17 mouse cellular contexts compared by ENCODE assay signal in genomic region chr5:137718020-137718790, GRCm38 (mm10). TPM values are rescaled to one million over a fixed set of nuclear protein-coding genes. Genes with fewer than 3 reads are reported as not detected.
DNase-seq lines count a peak whose midpoint lies in the region; TF ChIP-seq lines count a peak whose summit lies in the region.
"Had no signal": no experiment of that assay in that cellular context is flagged by ENCODE, and none has a peak within 500 bp of the region (broad histone marks: within the 10 kb centered on the region; RNA-seq: fewer than 3 reads in every experiment).

No protein-coding gene starts in this region.

- TF ChIP-seq POLR2A in CH12.LX (IDR thresholded peaks at IDR 0.05; ENCODE audit: low read depth, low read length) = no peak; the same call in 1 of the 2 replicates

- TF ChIP-seq CTCF in CH12.LX (conservative IDR thresholded peaks at IDR 0.05 in 1 of 2, IDR thresholded peaks at IDR 0.05 in 1 of 2; ENCODE audit: low read depth in 2 of 2, low read length in 2 of 2) = no peak

- peak; percentile 24 for DNase-seq in lung, postnatal 25 days (ENCODE audit: low spot score)
- no peak for DNase-seq in lung, postnatal 10 days
- peak; percentile 90 for DNase-seq in CH12.LX (ENCODE audit: extremely low read depth)
- DNase-seq in induced T-regulatory cell, adult 2 months (ENCODE audit: low read depth) = peak; percentile 78
- DNase-seq in naive thymus-derived CD4-positive, alpha-beta T cell, adult 2 months (ENCODE audit: low read depth) = peak; percentile 78
- DNase-seq in left cerebral cortex, postnatal 36 days (ENCODE audit: low spot score in 2 of 2) = no peak
- no peak for DNase-seq in urinary bladder, postnatal 4 days (ENCODE audit: low spot score in 2 of 2)
- DNase-seq in thymus, postnatal 14 days = no peak
- DNase-seq: adrenal gland, adult 2 months; cerebellum, adult 11-12 months; gastrocnemius, postnatal 36 days; left cerebral cortex, postnatal 4 days; lung, adult 18-20 months; right cerebral cortex, adult 18-20 months; thymus, adult 18-20 months had no signal

- H3K4me2 ChIP-seq in CH12.LX (ENCODE audit: insufficient read depth, low read depth, poor library complexity, severe bottlenecking) = peak overlapping the region; percentile 96
- H3K4me2 ChIP-seq: hindbrain, embryonic 14.5 days had no signal

- peaks cover 13 to 62% of the 10 kb centered on the region in 2 experiments for H3K4me1 ChIP-seq in CH12.LX (ENCODE audit: control insufficient read depth in 1 of 2, insufficient read depth in 2 of 2)

- peak overlapping the region; percentile 72 for H3K9ac ChIP-seq in CH12.LX (ENCODE audit: insufficient read depth, low read depth)
- H3K9ac ChIP-seq: hindbrain, embryonic 14.5 days had no signal

- intact Hi-C loops in left cerebral cortex, postnatal 36 days (cut with DNase I) = no loop called here

- no peaks in the 10 kb centered on the region for H3K36me3 ChIP-seq in CH12.LX (replicated peaks in 1 of 2; ENCODE audit: control insufficient read depth in 1 of 2, insufficient read depth in 1 of 2, low read length in 1 of 2)
- H3K36me3 ChIP-seq: forebrain, embryonic 10.5 days had no signal

- no peak; the same call in 1 of the 2 replicates for TF ChIP-seq RAD21 in CH12.LX (IDR thresholded peaks at IDR 0.05; ENCODE audit: low read depth, low read length)

- H3K27me3 ChIP-seq in CH12.LX (replicated peaks) = no peaks in the 10 kb centered on the region

- dilution Hi-C loops in CH12.LX (cut with MboI; ENCODE audit: extremely low pct_ligation_motif_present, extremely low pct_unique_long_range_greater_than_20kb, low sequenced_read_pairs) = no loop called here

- H3K79me2 ChIP-seq in CH12.LX (replicated peaks; ENCODE audit: control insufficient read depth, extremely low read depth, insufficient read depth, poor library complexity, severe bottlenecking) = no peaks in the 10 kb centered on the region

- peak; percentile 8; the same call in 1 of the 2 replicates for TF ChIP-seq EP300 in CH12.LX (IDR thresholded peaks at IDR 0.05; ENCODE audit: low read length)

- no peaks in the 10 kb centered on the region for H3K9me3 ChIP-seq in CH12.LX (replicated peaks; ENCODE audit: low read length)
- H3K9me3 ChIP-seq: forebrain, embryonic 10.5 days had no signal

- in situ Hi-C loops in CH12.LX (cut with MboI; ENCODE audit: low pct_ligation_motif_present, low pct_unique_long_range_greater_than_20kb, low sequenced_read_pairs) = no loop called here

- peak overlapping the region in 1 of 3 experiments; percentile 17 for H3K4me3 ChIP-seq in CH12.LX (replicated peaks in 1 of 3; ENCODE audit: low read depth in 2 of 3, low read length in 2 of 3, poor library complexity in 1 of 3)
- H3K4me3 ChIP-seq: forebrain, embryonic 10.5 days had no signal

- peak overlapping the region; percentile 46; the same call in 1 of the 2 replicates for H3K27ac ChIP-seq in CH12.LX (ENCODE audit: insufficient read depth, low read depth)
- H3K27ac ChIP-seq: forebrain, embryonic 10.5 days; hindbrain, embryonic 14.5 days had no signal

TF ChIP-seq in CH12.LX, 34 proteins besides CTCF, POLR2A, EP300 and RAD21:
- peak; percentile 44; the same call in 1 of the 2 replicates for TF ChIP-seq IRF4 (IDR thresholded peaks at IDR 0.05; ENCODE audit: low read depth, low read length)
- no peak for TF ChIP-seq SMC3 (IDR thresholded peaks at IDR 0.05; ENCODE audit: low read depth, low read length)
- TF ChIP-seq MAX (IDR thresholded peaks at IDR 0.05; ENCODE audit: low read length) = no peak
- TF ChIP-seq CHD2 (IDR thresholded peaks at IDR 0.05; ENCODE audit: low read length) = no peak
- TF ChIP-seq TBP (conservative IDR thresholded peaks at IDR 0.05; ENCODE audit: low read depth, low read length) = peak; percentile 81
- TF ChIP-seq ZNF384 (IDR thresholded peaks at IDR 0.05; ENCODE audit: low read depth, low read length) = peak; percentile 88
- TF ChIP-seq JUN (IDR thresholded peaks at IDR 0.05; ENCODE audit: insufficient read depth, low read depth, low read length) = no peak
- 0 out of 2 replicates have a peak, but pooled peaks have one; percentile 54 for TF ChIP-seq ELF1 (IDR thresholded peaks at IDR 0.05; ENCODE audit: low read depth, low read length)
- peak; percentile 49 for TF ChIP-seq ETS1 (conservative IDR thresholded peaks at IDR 0.05; ENCODE audit: low read depth, low read length)
- peak; percentile 38; the same call in 1 of the 2 replicates for TF ChIP-seq TCF12 (IDR thresholded peaks at IDR 0.05; ENCODE audit: low read depth, low read length)
- 0 out of 2 replicates have a peak, but pooled peaks have one; percentile 13 for TF ChIP-seq BHLHE40 (IDR thresholded peaks at IDR 0.05; ENCODE audit: low read depth, low read length)
- peak; percentile 46; the same call in 1 of the 2 replicates for TF ChIP-seq MXI1 (IDR thresholded peaks at IDR 0.05; ENCODE audit: low read depth, low read length)

RNA-seq across cellular contexts. Expression of gene Nyap1, which starts 23.2 kb away (rescaled TPM):
- 0.67 and 1.4 TPM in 2 replicates for total RNA-seq in CH12.LX (2012; rRNA removed)
- 0.28 and 0.34 TPM in 2 replicates for total RNA-seq in CH12.LX (2014; rRNA removed)
- 0.35 and 0.43 TPM in 2 replicates for polyA plus RNA-seq in CH12.LX (2012; ENCODE audit: insufficient read length, low read depth)
- 10 to 100 TPM; 70.1 to 79.5 TPM for total RNA-seq in left cerebral cortex, postnatal 36 days (2021)

RNA-seq across cellular contexts. Expression of gene Tsc22d4, which starts 27.3 kb away (rescaled TPM):
- 32.0 and 39.9 TPM in 2 replicates for total RNA-seq in CH12.LX (2012; rRNA removed)
- 26.4 and 28.2 TPM in 2 replicates for total RNA-seq in CH12.LX (2014; rRNA removed)
- polyA plus RNA-seq in CH12.LX (2012; ENCODE audit: insufficient read length, low read depth) = 91.2 and 103 TPM in 2 replicates
- 100 to 1,000 TPM; 166 to 203 TPM for total RNA-seq in left cerebral cortex, postnatal 36 days (2021)

RNA-seq across cellular contexts. Expression of gene Agfg2, which starts 33.7 kb away (rescaled TPM):
- total RNA-seq in CH12.LX (2012; rRNA removed) (8.7 and 10.0 TPM in 2 replicates), CH12.LX (2014; rRNA removed) (11.5 and 13.4 TPM in 2 replicates)
- 16.7 and 16.8 TPM in 2 replicates for polyA plus RNA-seq in CH12.LX (2012; ENCODE audit: insufficient read length, low read depth)
- 10 to 100 TPM; 41.7 to 42.0 TPM for total RNA-seq in left cerebral cortex, postnatal 36 days (2021)

Comparison
In these comparisons a context has a peak if more than half of its experiments do, and no peak if none do; other contexts are left out.
1. DNase-seq: peak in lung, postnatal 25 days (single experiment), CH12.LX (single experiment), induced T-regulatory cell, adult 2 months (single experiment) and naive thymus-derived CD4-positive, alpha-beta T cell, adult 2 months (single experiment); none in lung, postnatal 10 days (single experiment), left cerebral cortex, postnatal 36 days (0 of 2), urinary bladder, postnatal 4 days (0 of 2) and thymus, postnatal 14 days (single experiment).
2. RNA of gene Nyap1, which starts 23.2 kb away (total RNA-seq): 70.1 to 79.5 TPM in left cerebral cortex, postnatal 36 days; 0.28 to 1.4 TPM in CH12.LX; every median in the first group is over 10 times any median in the second.
3. RNA of gene Tsc22d4, which starts 27.3 kb away (total RNA-seq): 166 to 203 TPM in left cerebral cortex, postnatal 36 days; 26.4 to 39.9 TPM in CH12.LX; every median in the first group is over 4 times any median in the second.